Mouse (Mus musculus): ENCODE data around the gene Gpr37l1. TPM values are rescaled to one million over a fixed set of nuclear protein-coding genes. Genes with fewer than 3 reads are reported as not detected.
A peak's percentile ranks its signal among the peaks of the same experiment; 100 is the strongest.

Gene Gpr37l1
- polyA plus RNA-seq, 1 experiment from 2014 or later, result not detected

- Histone ChIP-seq H3K9me3 (no peaks in the 10 kb centered on the region), H3K36me3 (replicated peaks) (peaks cover 27% of the 10 kb centered on the region), H3K4me3 (no peak overlapping the region), H3K27ac (replicated peaks) (peak overlapping the region; percentile 71), H3K27me3 (replicated peaks; ENCODE audit: low read depth, poor library complexity, severe bottlenecking) (no peaks in the 10 kb centered on the region; the same call in 1 of the 2 replicates), H3K4me1 (peaks cover 34% of the 10 kb centered on the region)
- WGBS, result 38% methylated on average over 5 of the region's 5 CpGs
- no peak for DNase-seq (ENCODE audit: low spot score)
Observed at GRCm38 (mm10) chr1:135158633-135159032, 8.8 kb downstream of the Gpr37l1 start.

DNA sequence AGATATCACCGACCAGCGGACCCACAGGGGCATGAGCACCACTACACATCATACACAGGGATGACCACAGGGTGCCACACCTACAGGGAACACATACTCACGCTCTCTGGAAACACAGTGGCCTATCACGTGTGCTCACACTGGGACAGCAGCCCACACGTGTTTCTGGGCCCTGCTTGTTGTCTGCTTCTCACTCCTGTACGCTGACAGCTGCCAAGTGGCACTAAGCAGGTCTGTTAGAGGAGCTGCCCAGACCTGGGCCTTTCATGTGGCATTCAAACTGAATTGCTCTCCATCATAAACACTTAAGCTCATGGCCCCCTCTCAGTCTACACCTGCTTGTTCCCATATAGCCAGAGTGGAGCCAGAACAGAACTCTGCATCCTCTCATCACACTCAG, 11.2 kb downstream of the Gpr37l1 start:
- no peaks in the 10 kb centered on the region for H3K27me3 ChIP-seq (replicated peaks; ENCODE audit: low read depth, poor library complexity, severe bottlenecking)
- H3K9me3 ChIP-seq, result no peaks in the 10 kb centered on the region

DNA sequence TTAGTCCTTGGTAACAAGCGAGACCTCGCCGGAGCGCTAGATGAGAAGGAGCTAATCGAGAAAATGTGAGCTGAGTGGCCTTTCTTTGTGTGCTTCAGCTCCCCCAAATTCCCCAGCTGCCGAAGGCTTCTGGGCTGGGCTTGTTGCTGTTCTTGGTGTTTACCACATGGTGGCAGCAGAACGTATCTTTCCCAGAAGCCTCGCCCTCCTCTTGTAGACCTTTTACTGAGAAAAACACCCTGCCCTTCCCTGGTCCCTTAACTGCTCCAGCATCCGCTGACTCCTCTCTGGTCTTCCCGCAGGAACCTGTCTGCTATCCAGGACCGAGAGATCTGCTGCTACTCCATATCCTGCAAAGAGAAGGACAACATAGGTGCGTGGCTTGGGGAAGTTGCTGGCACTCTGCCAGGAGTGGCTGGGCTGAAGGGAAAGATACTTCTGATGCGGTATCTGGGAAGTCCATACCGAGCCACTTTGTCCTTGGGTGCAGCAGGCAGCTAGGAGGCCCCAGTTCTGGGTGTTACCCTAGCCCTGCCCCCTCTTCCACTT, 13.0 kb downstream of the Gpr37l1 start:
- peak overlapping the region; percentile 51 for H3K4me3 ChIP-seq
- peaks cover 37% of the 10 kb centered on the region for H3K4me1 ChIP-seq
- peak; percentile 85 for DNase-seq (ENCODE audit: low spot score)
- H3K27me3 ChIP-seq (replicated peaks; ENCODE audit: low read depth, poor library complexity, severe bottlenecking), result no peaks in the 10 kb centered on the region
- H3K27ac ChIP-seq (replicated peaks), result peak overlapping the region; percentile 91
- WGBS, result 3% methylated on average over 14 of the region's 14 CpGs
- H3K9me3 ChIP-seq, result no peaks in the 10 kb centered on the region
- H3K36me3 ChIP-seq (replicated peaks), result peaks cover 52% of the 10 kb centered on the region

More for the DNA sequence above, 11.2 kb downstream of the Gpr37l1 start:
- peaks cover 37% of the 10 kb centered on the region for H3K4me1 ChIP-seq
- 91% methylated on average over 6 of the region's 6 CpGs for WGBS
- H3K4me3 ChIP-seq, result no peak overlapping the region
- H3K27ac ChIP-seq (replicated peaks), result no peak overlapping the region
- DNase-seq (ENCODE audit: low spot score), result no peak
- H3K36me3 ChIP-seq (replicated peaks), result peaks cover 45% of the 10 kb centered on the region

GRCm38 (mm10) chr1:135154011-135154410, 13.5 kb downstream of the Gpr37l1 start:
- Histone ChIP-seq H3K9me3 (no peaks in the 10 kb centered on the region), H3K4me1 (peaks cover 34% of the 10 kb centered on the region), H3K36me3 (replicated peaks) (peaks cover 52% of the 10 kb centered on the region), H3K4me3 (peak overlapping the region; percentile 51), H3K27me3 (replicated peaks; ENCODE audit: low read depth, poor library complexity, severe bottlenecking) (no peaks in the 10 kb centered on the region), H3K27ac (replicated peaks) (peak overlapping the region; percentile 91)
- no peak for DNase-seq (ENCODE audit: low spot score)
- WGBS, result 20% methylated on average over 13 of the region's 13 CpGs

DNA sequence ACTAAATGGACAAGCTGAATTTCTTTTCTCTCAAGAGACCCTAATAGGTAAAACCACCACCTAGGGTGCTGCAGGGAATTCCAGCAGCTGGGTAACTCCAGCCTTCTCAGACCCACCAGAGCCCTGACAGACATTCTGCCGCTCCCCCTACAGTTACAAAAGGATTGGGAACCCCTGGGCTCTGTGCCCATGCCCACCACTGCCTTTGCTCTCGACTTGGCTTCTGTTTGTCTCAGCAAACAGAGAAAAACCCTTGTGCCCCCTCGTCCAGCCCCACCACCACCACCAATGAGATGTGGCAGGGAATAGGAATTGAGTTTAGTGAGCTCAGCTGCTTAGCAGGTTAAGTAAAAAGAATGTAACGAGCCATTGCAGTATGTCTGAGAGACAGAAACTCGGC, 18.5 kb downstream of the Gpr37l1 start:
- Histone ChIP-seq H3K27ac (replicated peaks) (no peak overlapping the region), H3K36me3 (replicated peaks) (peaks cover 26% of the 10 kb centered on the region), H3K9me3 (no peaks in the 10 kb centered on the region), H3K4me1 (peaks cover 45% of the 10 kb centered on the region), H3K27me3 (replicated peaks; ENCODE audit: low read depth, poor library complexity, severe bottlenecking) (peaks cover 19% of the 10 kb centered on the region), H3K4me3 (no peak overlapping the region)
- no peak for DNase-seq (ENCODE audit: low spot score)
- 74% methylated on average over 5 of the region's 5 CpGs for WGBS

GRCm38 (mm10) chr1:135148476-135148875, 19.0 kb downstream of the Gpr37l1 start:
- Histone ChIP-seq H3K27ac (replicated peaks) (no peak overlapping the region), H3K9me3 (no peaks in the 10 kb centered on the region), H3K4me1 (peaks cover 42% of the 10 kb centered on the region), H3K36me3 (replicated peaks) (peaks cover 24% of the 10 kb centered on the region), H3K4me3 (peak overlapping the region; percentile 97), H3K27me3 (replicated peaks; ENCODE audit: low read depth, poor library complexity, severe bottlenecking) (peaks cover 25% of the 10 kb centered on the region)
- DNase-seq (ENCODE audit: low spot score), result no peak
- WGBS, result 75% methylated on average over 4 of the region's 4 CpGs

GRCm38 (mm10) chr1:135147702-135148058, 19.8 kb downstream of the Gpr37l1 start:
- H3K27ac ChIP-seq (replicated peaks), result peak overlapping the region; percentile 94
- H3K9me3 ChIP-seq, result no peaks in the 10 kb centered on the region
- H3K36me3 ChIP-seq (replicated peaks), result peaks cover 22% of the 10 kb centered on the region
- under 1% methylated on average over 7 of the region's 7 CpGs for WGBS
- peaks cover 32% of the 10 kb centered on the region for H3K27me3 ChIP-seq (replicated peaks; ENCODE audit: low read depth, poor library complexity, severe bottlenecking)
- peak overlapping the region; percentile 97 for H3K4me3 ChIP-seq
- no peak for DNase-seq (ENCODE audit: low spot score)
- peaks cover 42% of the 10 kb centered on the region for H3K4me1 ChIP-seq

DNA sequence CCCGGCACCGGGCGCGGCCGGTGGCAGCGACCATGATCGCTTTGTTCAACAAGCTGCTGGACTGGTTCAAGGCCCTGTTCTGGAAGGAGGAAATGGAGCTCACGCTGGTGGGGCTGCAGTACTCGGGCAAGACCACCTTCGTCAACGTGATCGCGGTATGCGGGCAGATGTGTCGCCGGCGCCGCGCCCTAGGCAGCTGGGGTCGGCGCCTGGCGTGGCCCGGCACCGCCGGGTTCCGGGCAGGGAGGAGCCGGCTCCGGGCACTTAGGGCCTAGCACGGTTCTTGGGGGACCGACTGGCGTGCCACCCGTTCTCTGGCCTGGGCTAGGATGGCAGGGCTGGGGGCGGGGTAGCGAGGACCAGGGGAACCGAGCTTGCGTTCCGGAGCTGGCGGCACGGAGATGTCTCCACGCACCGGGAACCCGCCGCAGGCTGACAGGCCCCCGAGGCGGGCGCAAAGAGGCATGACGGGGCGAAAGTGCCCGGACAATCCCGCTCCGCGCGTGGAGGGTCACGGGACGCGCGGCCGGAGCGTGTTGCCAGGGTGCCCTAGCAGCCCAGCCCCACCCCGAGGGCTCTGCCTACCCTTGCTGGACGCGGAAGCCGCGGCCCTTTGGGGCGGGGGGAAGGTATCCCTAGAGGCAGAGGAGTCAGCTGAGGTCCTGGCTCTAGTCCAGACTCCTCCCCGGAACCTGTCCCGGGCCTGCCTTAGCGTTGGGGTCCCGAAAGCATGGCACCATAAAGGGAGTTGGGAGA, 20.4 kb downstream of the Gpr37l1 start:
- H3K27me3 ChIP-seq (replicated peaks; ENCODE audit: low read depth, poor library complexity, severe bottlenecking), result peaks cover 33% of the 10 kb centered on the region
- no peaks in the 10 kb centered on the region for H3K9me3 ChIP-seq
- peaks cover 16% of the 10 kb centered on the region for H3K36me3 ChIP-seq (replicated peaks)
- H3K4me1 ChIP-seq, result peaks cover 36% of the 10 kb centered on the region
- WGBS, result under 1% methylated on average over 69 of the region's 69 CpGs
- H3K4me3 ChIP-seq, result peak overlapping the region; percentile 97
- peak; percentile 76 for DNase-seq (ENCODE audit: low spot score)
- H3K27ac ChIP-seq (replicated peaks), result peak overlapping the region; percentile 94

GRCm38 (mm10) chr1:135146077-135146945, 21.2 kb downstream of the Gpr37l1 start, which contains the start of gene Arl8a:
Gene Arl8a (plus strand): TSS chr1:135146824.
- peaks cover 33% of the 10 kb centered on the region for H3K27me3 ChIP-seq (replicated peaks; ENCODE audit: low read depth, poor library complexity, severe bottlenecking)
- H3K36me3 ChIP-seq (replicated peaks), result peaks cover 8% of the 10 kb centered on the region
- peak within 1 kb of the TSS; percentile 97 for H3K4me3 ChIP-seq
- peak; percentile 88 for DNase-seq (ENCODE audit: low spot score)
- H3K9me3 ChIP-seq, result no peaks in the 10 kb centered on the region
- WGBS, result 2% methylated on average over 78 of the region's 78 CpGs
- peaks cover 35% of the 10 kb centered on the region for H3K4me1 ChIP-seq
- H3K27ac ChIP-seq (replicated peaks), result peak within 1 kb of the TSS; percentile 94

GRCm38 (mm10) chr1:135143940-135144339, 23.5 kb downstream of the Gpr37l1 start:
- Histone ChIP-seq H3K4me1 (peaks cover 30% of the 10 kb centered on the region), H3K36me3 (replicated peaks) (no peaks in the 10 kb centered on the region), H3K27ac (replicated peaks) (no peak overlapping the region), H3K27me3 (replicated peaks; ENCODE audit: low read depth, poor library complexity, severe bottlenecking) (peaks cover 33% of the 10 kb centered on the region), H3K9me3 (no peaks in the 10 kb centered on the region), H3K4me3 (no peak overlapping the region)
- 91% methylated on average over 2 of the region's 2 CpGs for WGBS
- DNase-seq (ENCODE audit: low spot score), result no peak

DNA sequence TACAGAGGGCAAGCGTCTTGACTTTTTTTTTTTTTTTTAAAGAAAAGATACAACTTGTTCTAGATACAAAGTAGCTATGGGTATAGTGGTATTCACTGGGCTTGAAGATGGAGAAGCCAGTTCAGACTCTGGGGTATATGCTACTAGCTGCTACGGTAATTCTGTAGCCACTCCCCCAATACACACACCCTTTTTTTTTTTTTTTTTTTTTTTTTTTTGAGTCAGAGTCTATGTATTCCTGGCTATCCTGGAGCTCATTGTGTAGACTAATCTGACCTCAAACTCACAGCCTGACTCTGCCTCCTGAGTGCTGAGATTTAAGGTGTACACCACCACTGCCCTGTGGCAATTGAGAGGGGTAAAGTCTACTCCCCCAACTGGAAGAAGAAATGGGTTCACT, 25.0 kb downstream of the Gpr37l1 start:
- 82% methylated on average over 2 of the region's 2 CpGs for WGBS

DNA sequence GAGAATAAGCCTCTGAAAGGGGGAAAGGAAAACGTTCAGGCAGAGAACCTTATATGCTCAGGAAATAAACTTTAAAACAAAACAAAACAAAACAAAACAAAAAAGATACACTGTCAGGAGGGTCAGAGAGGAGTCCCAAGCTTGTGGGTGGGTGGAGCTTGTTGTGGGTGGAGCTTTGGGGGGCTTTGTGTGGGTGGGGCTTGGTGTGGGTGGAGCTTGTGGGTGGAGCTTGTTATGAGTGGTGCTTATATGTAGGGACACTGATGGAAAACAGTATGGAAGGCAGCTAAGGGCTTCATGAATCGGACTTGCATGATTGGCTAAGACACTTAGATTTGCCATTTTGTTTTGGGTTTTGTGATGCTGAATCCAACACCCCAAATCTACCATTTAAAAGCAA, 27.6 kb downstream of the Gpr37l1 start:
- no peaks in the 10 kb centered on the region for H3K4me1 ChIP-seq
- DNase-seq (ENCODE audit: low spot score), result no peak

More for the DNA sequence above, 25.0 kb downstream of the Gpr37l1 start:
- Histone ChIP-seq H3K27ac (replicated peaks) (no peak overlapping the region), H3K36me3 (replicated peaks) (no peaks in the 10 kb centered on the region), H3K4me3 (no peak overlapping the region), H3K27me3 (replicated peaks; ENCODE audit: low read depth, poor library complexity, severe bottlenecking) (peaks cover 33% of the 10 kb centered on the region), H3K9me3 (no peaks in the 10 kb centered on the region), H3K4me1 (peaks cover 15% of the 10 kb centered on the region)
- no peak for DNase-seq (ENCODE audit: low spot score)

More for the DNA sequence above, 27.6 kb downstream of the Gpr37l1 start:
- peaks cover 21% of the 10 kb centered on the region for H3K27me3 ChIP-seq (replicated peaks; ENCODE audit: low read depth, poor library complexity, severe bottlenecking)
- H3K4me3 ChIP-seq, result no peak overlapping the region
- H3K27ac ChIP-seq (replicated peaks), result no peak overlapping the region
- 72% methylated on average over 2 of the region's 2 CpGs for WGBS
- no peaks in the 10 kb centered on the region for H3K36me3 ChIP-seq (replicated peaks)
- H3K9me3 ChIP-seq, result no peaks in the 10 kb centered on the region

Data from embryonic facial prominence, embryonic 10.5 days (tissue).